Comparison of ENCODE assay signal across 12 mouse cellular contexts in the genomic region with DNA sequence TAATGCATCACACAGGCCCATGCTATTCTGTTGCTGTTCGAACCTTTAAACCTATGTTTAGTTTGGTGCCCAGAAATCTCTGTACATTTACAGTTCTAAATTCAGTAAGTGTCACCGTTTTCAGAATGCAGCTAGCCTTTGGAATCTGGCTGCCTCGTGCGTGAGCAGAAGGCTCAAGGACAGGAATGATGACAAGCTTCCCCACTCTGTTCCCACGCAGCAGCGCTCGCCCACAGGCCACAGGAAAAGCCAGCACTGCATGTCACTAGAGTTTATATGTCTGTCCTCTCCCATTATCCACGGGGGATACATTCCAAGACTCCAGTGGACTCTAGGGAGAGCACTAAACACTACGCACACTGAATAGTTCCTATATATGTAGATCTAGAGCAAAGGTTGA.
DNase-seq lines count a peak whose midpoint lies in the region.
"Had no signal": no experiment of that assay in that cellular context is flagged by ENCODE, and none has a peak within 500 bp of the region (broad histone marks: within the 10 kb centered on the region; RNA-seq: fewer than 3 reads in every experiment).

No protein-coding gene starts in this region.

- peak; percentile 39 for DNase-seq in cerebellum, adult 8-10 months
- no peak for DNase-seq in cerebellum, adult 11-12 months
- peak; percentile 49 for DNase-seq in left cerebral cortex, adult 11 months (ENCODE audit: low spot score)
- DNase-seq in left cerebral cortex, postnatal 4 days = no peak
- peak; percentile 39 to 46 for DNase-seq in cerebellum, postnatal 14 days
- DNase-seq in right cerebral cortex, postnatal 10 days (ENCODE audit: low spot score in 2 of 2) = peak; percentile 58 to 73
- no peak for DNase-seq in ovary, adult 18-20 months (ENCODE audit: low spot score)
- DNase-seq: B cell, adult 2 months; gastrocnemius, postnatal 25 days; heart, postnatal 14 days; lung, embryonic 14.5 days; thymus, postnatal 25 days had no signal

- intact Hi-C loops in left cerebral cortex, postnatal 4 days (cut with DNase I) = no loop called here

Comparison
In these comparisons a context has a peak if more than half of its experiments do, and no peak if none do; other contexts are left out.
1. DNase-seq: peak in cerebellum, adult 8-10 months (single experiment), left cerebral cortex, adult 11 months (single experiment), cerebellum, postnatal 14 days (2 of 2) and right cerebral cortex, postnatal 10 days (2 of 2); none in cerebellum, adult 11-12 months (single experiment), left cerebral cortex, postnatal 4 days (single experiment) and ovary, adult 18-20 months (single experiment).